ENCODE assay signal across 8 mouse cellular contexts in the genomic region with DNA sequence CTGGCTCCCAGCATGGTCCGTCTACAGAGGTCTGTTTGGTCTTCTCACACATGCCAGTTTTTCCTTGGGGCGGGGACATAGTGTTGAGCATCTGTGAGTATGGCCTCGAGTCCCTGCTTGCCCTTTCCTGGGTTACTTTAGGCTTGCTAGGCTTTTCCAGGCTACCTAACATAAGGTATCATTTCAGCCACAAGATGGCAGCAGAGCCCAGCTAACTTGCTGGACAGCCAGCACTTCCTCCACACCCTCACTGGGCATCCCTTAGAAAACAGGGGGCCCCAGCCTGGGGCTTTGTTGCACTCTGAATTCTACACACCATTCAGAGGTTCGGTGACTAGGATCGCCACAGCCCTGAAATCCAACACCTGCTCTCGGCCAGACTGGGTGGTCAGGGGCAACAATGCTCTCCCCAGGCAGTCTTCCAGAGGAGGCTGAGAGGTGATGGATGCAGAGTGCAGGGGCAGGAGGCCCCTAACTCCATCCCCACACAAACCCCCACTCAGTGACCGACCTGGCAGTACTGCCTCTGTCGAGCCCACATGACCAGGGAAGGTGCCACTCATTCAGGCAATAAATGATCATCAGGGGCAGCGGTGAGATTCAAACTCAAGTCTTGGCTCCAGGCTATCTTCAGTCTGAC. TPM values are rescaled to one million over a fixed set of nuclear protein-coding genes. Genes with fewer than 3 reads are reported as not detected.
DNase-seq lines count a peak whose midpoint lies in the region; ATAC-seq lines count a peak whose summit lies in the region.

No protein-coding gene starts in this region.

- peaks cover 20% of the 10 kb centered on the region; the same call in 1 of the 2 replicates for H3K4me1 ChIP-seq in forebrain, embryonic 13.5 days
- peaks cover 3% of the 10 kb centered on the region; the same call in 1 of the 2 replicates for H3K4me1 ChIP-seq in hindbrain, embryonic 11.5 days (replicated peaks; ENCODE audit: control insufficient read depth, insufficient read depth, low read length)
- H3K4me1 ChIP-seq in lung, embryonic 16.5 days (replicated peaks; ENCODE audit: control insufficient read depth, insufficient read depth, low read length), result peaks cover 2% of the 10 kb centered on the region; the same call in 1 of the 2 replicates

- 0 out of 2 replicates have a peak overlapping the region, but pooled peaks have one; percentile 5 for H3K4me2 ChIP-seq in forebrain, embryonic 13.5 days
- no peak overlapping the region for H3K4me2 ChIP-seq in hindbrain, embryonic 11.5 days (replicated peaks; ENCODE audit: low read depth, low read length)
- no peak overlapping the region for H3K4me2 ChIP-seq in lung, embryonic 16.5 days (ENCODE audit: low read depth, low read length)

- WGBS in forebrain, embryonic 13.5 days, result 17% methylated on average over 9 of the region's 9 CpGs
- 17% methylated on average over 9 of the region's 9 CpGs for WGBS in hindbrain, embryonic 11.5 days
- WGBS in lung, embryonic 16.5 days, result 21% methylated on average over 9 of the region's 9 CpGs

- H3K27me3 ChIP-seq in forebrain, embryonic 13.5 days, result no peaks in the 10 kb centered on the region
- no peaks in the 10 kb centered on the region for H3K27me3 ChIP-seq in hindbrain, embryonic 11.5 days (ENCODE audit: control insufficient read depth, insufficient read depth, low read length)
- no peaks in the 10 kb centered on the region for H3K27me3 ChIP-seq in lung, embryonic 16.5 days (ENCODE audit: control insufficient read depth, insufficient read depth, low read depth, low read length)

- H3K9ac ChIP-seq in forebrain, embryonic 13.5 days, result 0 out of 2 replicates have a peak overlapping the region, but pooled peaks have one; percentile 30
- no peak overlapping the region for H3K9ac ChIP-seq in hindbrain, embryonic 11.5 days (ENCODE audit: low read depth, low read length)
- no peak overlapping the region for H3K9ac ChIP-seq in lung, embryonic 16.5 days (ENCODE audit: low read length)

- H3K4me3 ChIP-seq in forebrain, embryonic 13.5 days, result no peak overlapping the region
- H3K4me3 ChIP-seq in hindbrain, embryonic 11.5 days (ENCODE audit: low read depth, low read length), result no peak overlapping the region
- no peak overlapping the region for H3K4me3 ChIP-seq in lung, embryonic 16.5 days (ENCODE audit: low read length)

- peak; percentile 74 for DNase-seq in ES-CJ7 (ENCODE audit: low read depth, low spot score)
- peak; percentile 54 for DNase-seq in c-Kit-positive CD71-positive TER-119-positive erythroid progenitor cells, embryonic 14.5 days (ENCODE audit: low spot score)
- peak; percentile 93 for DNase-seq in hindbrain, embryonic 11.5 days (ENCODE audit: low spot score)
- peak; percentile 54 to 86 for DNase-seq in layer of hippocampus, adult 8-10 months (ENCODE audit: low spot score in 2 of 2)
- DNase-seq in retina, adult 2 months (ENCODE audit: low read depth, low spot score), result peak; percentile 72
- peak; percentile 89 for DNase-seq in thymus, postnatal 4 days

- no peak overlapping the region for H3K27ac ChIP-seq in forebrain, embryonic 13.5 days
- H3K27ac ChIP-seq in hindbrain, embryonic 11.5 days (ENCODE audit: low read depth, low read length), result no peak overlapping the region
- no peak overlapping the region for H3K27ac ChIP-seq in lung, embryonic 16.5 days (ENCODE audit: low read length)

- peaks cover 6% of the 10 kb centered on the region; the same call in 1 of the 2 replicates for H3K36me3 ChIP-seq in forebrain, embryonic 13.5 days (ENCODE audit: poor library complexity, severe bottlenecking)
- H3K36me3 ChIP-seq in hindbrain, embryonic 11.5 days (ENCODE audit: control insufficient read depth, insufficient read depth, low read length), result no peaks in the 10 kb centered on the region
- no peaks in the 10 kb centered on the region for H3K36me3 ChIP-seq in lung, embryonic 16.5 days (ENCODE audit: control insufficient read depth, insufficient read depth, low read length)

- peak; percentile 78 for ATAC-seq in forebrain, embryonic 13.5 days
- peak; percentile 69 for ATAC-seq in hindbrain, embryonic 11.5 days (ENCODE audit: low FRiP score)
- peak; percentile 56 for ATAC-seq in lung, embryonic 16.5 days (ENCODE audit: low read depth)

- no peaks in the 10 kb centered on the region for H3K9me3 ChIP-seq in forebrain, embryonic 13.5 days (replicated peaks)
- H3K9me3 ChIP-seq in hindbrain, embryonic 11.5 days (ENCODE audit: control insufficient read depth, low read length), result no peaks in the 10 kb centered on the region
- no peaks in the 10 kb centered on the region for H3K9me3 ChIP-seq in lung, embryonic 16.5 days (ENCODE audit: control insufficient read depth, low read length)

RNA-seq across cellular contexts. Expression of a gene that starts 14.3 kb away (rescaled TPM):
- polyA plus RNA-seq in forebrain, embryonic 13.5 days (2015; fragmentation: Nextera tagmentation; extraction: Ambion mirVana), result 21.7 and 23.1 TPM in 2 replicates
- 5.7 and 6.1 TPM in 2 replicates for polyA plus RNA-seq in hindbrain, embryonic 11.5 days (2014; fragmentation: Nextera tagmentation; extraction: Ambion mirVana)
- 1 to 10 TPM; 3.0 to 7.6 (median 5.2) TPM for total RNA-seq in layer of hippocampus, adult 8-10 months (2022)
- polyA plus RNA-seq in lung, embryonic 16.5 days (2015; fragmentation: Nextera tagmentation; extraction: Ambion mirVana), result 10.2 and 10.6 TPM in 2 replicates

RNA-seq across cellular contexts. Expression of a gene that starts 55.2 kb away (rescaled TPM):
- polyA plus RNA-seq in forebrain, embryonic 13.5 days (2015; fragmentation: Nextera tagmentation; extraction: Ambion mirVana), result not detected in 2 replicates
- not detected in 2 replicates for polyA plus RNA-seq in hindbrain, embryonic 11.5 days (2014; fragmentation: Nextera tagmentation; extraction: Ambion mirVana)
- not detected for total RNA-seq in layer of hippocampus, adult 8-10 months (2022)
- not detected in 2 replicates for polyA plus RNA-seq in lung, embryonic 16.5 days (2015; fragmentation: Nextera tagmentation; extraction: Ambion mirVana)
